ENCODE assay signal across 8 mouse cellular contexts in genomic region chr1:91968710-91969379, GRCm38 (mm10).
A peak's percentile ranks its signal among the peaks of the same experiment; 100 is the strongest.
DNase-seq lines count a peak whose midpoint lies in the region; ATAC-seq and TF ChIP-seq lines count a peak whose summit lies in the region.

No protein-coding gene starts in this region.

- TF ChIP-seq CTCF in liver, adult 2 months (IDR thresholded peaks at IDR 0.05; ENCODE audit: low read depth, low read length) = peak; percentile 64
- peak; percentile 17; the same call in 1 of the 2 replicates for TF ChIP-seq CTCF in lung, adult 2 months (IDR thresholded peaks at IDR 0.05; ENCODE audit: insufficient read depth, low read length)

- H3K36me3 ChIP-seq in liver, adult 2 months (ENCODE audit: control insufficient read depth, insufficient read depth, low read length) = peaks cover 11% of the 10 kb centered on the region; the same call in 1 of the 2 replicates
- H3K36me3 ChIP-seq in liver, embryonic 12.5 days = peaks cover 68% of the 10 kb centered on the region

- no peaks in the 10 kb centered on the region for H3K4me1 ChIP-seq in liver, adult 2 months (ENCODE audit: control insufficient read depth, insufficient read depth, low read length)
- no peaks in the 10 kb centered on the region for H3K4me1 ChIP-seq in liver, embryonic 12.5 days
- no peaks in the 10 kb centered on the region for H3K4me1 ChIP-seq in lung, adult 2 months (ENCODE audit: control insufficient read depth, insufficient read depth, low read length)

- no peak for TF ChIP-seq POLR2A in liver, adult 2 months (IDR thresholded peaks at IDR 0.05; ENCODE audit: extremely low read depth, insufficient read depth, low read length)
- TF ChIP-seq POLR2A in lung, adult 2 months (IDR thresholded peaks at IDR 0.05; ENCODE audit: borderline replicate concordance, extremely low read depth, low read depth, low read length) = no peak

- H3K27ac ChIP-seq in liver, adult 2 months (replicated peaks; ENCODE audit: insufficient read depth, low read depth, low read length) = no peak overlapping the region
- no peak overlapping the region for H3K27ac ChIP-seq in liver, embryonic 12.5 days

- WGBS in liver, adult 2 months = 74% methylated on average over 5 of the region's 5 CpGs
- 59% methylated on average over 5 of the region's 5 CpGs for WGBS in liver, embryonic 12.5 days (ENCODE audit: insufficient replicate concordance)
- WGBS in lung, adult 2 months = 67% methylated on average over 5 of the region's 5 CpGs

- H3K27me3 ChIP-seq in liver, adult 2 months (ENCODE audit: control insufficient read depth, insufficient read depth, low read length) = no peaks in the 10 kb centered on the region
- no peaks in the 10 kb centered on the region for H3K27me3 ChIP-seq in liver, embryonic 12.5 days (replicated peaks)

- no peak overlapping the region for H3K4me2 ChIP-seq in liver, embryonic 12.5 days

- no peak overlapping the region for H3K4me3 ChIP-seq in liver, adult 2 months (ENCODE audit: insufficient read depth, low read depth, low read length)
- no peak overlapping the region for H3K4me3 ChIP-seq in liver, embryonic 12.5 days
- no peak overlapping the region for H3K4me3 ChIP-seq in lung, adult 2 months (replicated peaks; ENCODE audit: extremely low read depth, low read depth, low read length)

- H3K9me3 ChIP-seq in liver, embryonic 12.5 days (replicated peaks) = no peaks in the 10 kb centered on the region

- DNase-seq in liver, adult 2 months (ENCODE audit: extremely low read depth, low read depth, low spot score) = peak; percentile 25
- DNase-seq in adrenal gland, adult 2 months = peak; percentile 50
- DNase-seq in embryo, embryonic 11.5 days (ENCODE audit: low read depth, low spot score) = peak; percentile 46
- DNase-seq in kidney, adult 9 months = peak; percentile 45
- DNase-seq in lung, adult 2 months = peak; percentile 54
- DNase-seq in right cerebral cortex, postnatal 14 days = peak; percentile 72

- no peak overlapping the region for H3K9ac ChIP-seq in liver, adult 2 months (ENCODE audit: low read depth, low read length)
- no peak overlapping the region for H3K9ac ChIP-seq in liver, embryonic 12.5 days

- no peaks in the 10 kb centered on the region for H3K79me2 ChIP-seq in liver, adult 2 months (ENCODE audit: control insufficient read depth, insufficient read depth, low read length)

- no peak for ATAC-seq in liver, embryonic 12.5 days
- no peak for ATAC-seq in megakaryocyte-erythroid progenitor cell, adult 5-6 weeks (replicated peaks; ENCODE audit: low FRiP score, low TSS enrichment, poor library complexity, severe bottlenecking)
